9 mouse cellular contexts compared by ENCODE assay signal in genomic region chr10:84450654-84451053, GRCm38 (mm10). TPM values are rescaled to one million over a fixed set of nuclear protein-coding genes. Genes with fewer than 3 reads are reported as not detected.
DNase-seq lines count a peak whose midpoint lies in the region; ATAC-seq and TF ChIP-seq lines count a peak whose summit lies in the region.
"Had no signal": no experiment of that assay in that cellular context is flagged by ENCODE, and none has a peak within 500 bp of the region (broad histone marks: within the 10 kb centered on the region; RNA-seq: fewer than 3 reads in every experiment).

No protein-coding gene starts in this region.

- intact Hi-C loops in gastrocnemius, postnatal 14 days (cut with DNase I; ENCODE audit: low total_unique reads): loop anchor here (5.0 kb wide), 1 partner anchor 633 kb away; no protein-coding TSS in a partner anchor

- peak; percentile 76 to 95 for DNase-seq in heart, adult 18-20 months
- no peak for DNase-seq in heart, adult 11 months
- DNase-seq in gastrocnemius, postnatal 14 days: peak; percentile 81
- peak; percentile 86 for DNase-seq in kidney, adult 2 months
- peak; percentile 88 for DNase-seq in neural tube, embryonic 10.5 days (ENCODE audit: extremely low spot score, low spot score)
- DNase-seq in spleen, postnatal 4 days (ENCODE audit: low spot score in 2 of 2): peak; percentile 62 to 88

- H3K9me3 ChIP-seq in limb, embryonic 13.5 days: no peaks in the 10 kb centered on the region

- H3K27ac ChIP-seq in kidney, adult 2 months (ENCODE audit: insufficient read depth, low read depth, low read length): no peak overlapping the region
- H3K27ac ChIP-seq in limb, embryonic 13.5 days: no peak overlapping the region

- no peaks in the 10 kb centered on the region for H3K27me3 ChIP-seq in kidney, adult 2 months (replicated peaks; ENCODE audit: control insufficient read depth, insufficient read depth, low read length)
- no peaks in the 10 kb centered on the region for H3K27me3 ChIP-seq in limb, embryonic 13.5 days

- peak; percentile 80 for TF ChIP-seq CTCF in kidney, adult 2 months (conservative IDR thresholded peaks at IDR 0.05; ENCODE audit: insufficient read depth, insufficient read length, low read depth, low read length)

- no peaks in the 10 kb centered on the region for H3K4me1 ChIP-seq in kidney, adult 2 months (ENCODE audit: control insufficient read depth, insufficient read depth, low read length)
- H3K4me1 ChIP-seq in limb, embryonic 13.5 days: peaks cover 4% of the 10 kb centered on the region; the same call in 1 of the 2 replicates

- no peak overlapping the region for H3K4me2 ChIP-seq in limb, embryonic 13.5 days (replicated peaks)

- ATAC-seq in common myeloid progenitor, adult 5-6 weeks (replicated peaks; ENCODE audit: low read depth, poor library complexity, severe bottlenecking): peak; percentile 69
- peak; percentile 75; the same call in 1 of the 2 replicates for ATAC-seq in limb, embryonic 13.5 days (ENCODE audit: low FRiP score, low read depth)

- TF ChIP-seq POLR2A in kidney, adult 2 months (IDR thresholded peaks at IDR 0.05; ENCODE audit: low read depth, low read length): no peak

- WGBS in kidney, adult 2 months: 3% methylated on average over 10 of the region's 10 CpGs
- 3% methylated on average over 10 of the region's 10 CpGs for WGBS in limb, embryonic 13.5 days

- H3K36me3 ChIP-seq in kidney, adult 2 months (ENCODE audit: control insufficient read depth, insufficient read depth, low read length): no peaks in the 10 kb centered on the region
- H3K36me3 ChIP-seq in limb, embryonic 13.5 days: no peaks in the 10 kb centered on the region
- H3K36me3 ChIP-seq: G1E had no signal

- no peak overlapping the region for H3K9ac ChIP-seq in limb, embryonic 13.5 days

- no peak overlapping the region for H3K4me3 ChIP-seq in kidney, adult 2 months (ENCODE audit: insufficient read depth, low read depth, low read length)
- no peak overlapping the region for H3K4me3 ChIP-seq in limb, embryonic 13.5 days

RNA-seq across cellular contexts. Expression of gene Nuak1, which starts 10.3 kb away (rescaled TPM):
- 10 to 100 TPM; 27.9 to 32.2 TPM for total RNA-seq in heart, adult 18-20 months (2021)
- 0.14 and 1.0 TPM in 2 replicates for total RNA-seq in common myeloid progenitor, adult 5-6 weeks (2017)
- total RNA-seq in gastrocnemius, postnatal 14 days (2021): 10 to 100 TPM; 12.1 to 15.0 TPM
- polyA plus RNA-seq in kidney, adult 2 months (2012; rRNA removed): 12.2 and 12.3 TPM in 2 replicates
- polyA plus RNA-seq in limb, embryonic 13.5 days (2015; fragmentation: Nextera tagmentation; extraction: Ambion mirVana): 3.9 and 4.0 TPM in 2 replicates
- polyA plus RNA-seq: G1E had no signal
